In genomic region chr2:65181066-65181716, GRCm38 (mm10) we compare ENCODE assay signal across 9 mouse cellular contexts. TPM values are rescaled to one million over a fixed set of nuclear protein-coding genes. Genes with fewer than 3 reads are reported as not detected.
DNase-seq lines count a peak whose midpoint lies in the region; ATAC-seq lines count a peak whose summit lies in the region.
"Had no signal": no experiment of that assay in that cellular context is flagged by ENCODE, and none has a peak within 500 bp of the region (broad histone marks: within the 10 kb centered on the region; RNA-seq: fewer than 3 reads in every experiment).

No protein-coding gene starts in this region.

- peak overlapping the region; percentile 52; the same call in 1 of the 2 replicates for H3K9ac ChIP-seq in heart, embryonic 14.5 days (ENCODE audit: low read length)
- no peak overlapping the region for H3K9ac ChIP-seq in hindbrain, embryonic 16.5 days (ENCODE audit: low read depth, low read length)
- no peak overlapping the region for H3K9ac ChIP-seq in midbrain, embryonic 15.5 days

- intact Hi-C loops in left cerebral cortex, postnatal 36 days (cut with DNase I) = no loop called here

- 0 out of 2 replicates have a peak, but pooled peaks have one; percentile 39 for ATAC-seq in heart, embryonic 14.5 days (ENCODE audit: insufficient number of reproducible peaks, insufficient read depth, low FRiP score, low read depth)
- ATAC-seq in hindbrain, embryonic 16.5 days = peak; percentile 77
- peak; percentile 60 for ATAC-seq in midbrain, embryonic 15.5 days (replicated peaks)

- H3K36me3 ChIP-seq in heart, embryonic 14.5 days (ENCODE audit: control insufficient read depth, insufficient read depth, low read length) = no peaks in the 10 kb centered on the region
- no peaks in the 10 kb centered on the region for H3K36me3 ChIP-seq in hindbrain, embryonic 16.5 days (ENCODE audit: control insufficient read depth, insufficient read depth, low read length)
- H3K36me3 ChIP-seq in midbrain, embryonic 15.5 days (replicated peaks) = no peaks in the 10 kb centered on the region

- DNase-seq in heart, postnatal 4 days = no peak
- peak; percentile 8 for DNase-seq in brain, embryonic 18.5 days (ENCODE audit: low read depth, low spot score)
- DNase-seq in ovary, adult 18-20 months (ENCODE audit: low spot score) = no peak
- DNase-seq in B cell, adult 2 months = no peak
- no peak for DNase-seq in left cerebral cortex, postnatal 36 days (ENCODE audit: low spot score in 2 of 2)

- peaks cover 7 to 12% of the 10 kb centered on the region in 2 experiments; a peak in 3 of 4 replicates for H3K4me1 ChIP-seq in heart, embryonic 14.5 days (ENCODE audit: control insufficient read depth in 2 of 2, insufficient read depth in 2 of 2, low read length in 2 of 2)
- peaks cover 8% of the 10 kb centered on the region for H3K4me1 ChIP-seq in hindbrain, embryonic 16.5 days (ENCODE audit: control insufficient read depth, insufficient read depth, low read depth, low read length)
- H3K4me1 ChIP-seq in midbrain, embryonic 15.5 days = peaks cover 26% of the 10 kb centered on the region

- peak overlapping the region; percentile 28 to 55; a peak in 3 of 4 replicates for H3K27ac ChIP-seq in heart, embryonic 14.5 days (replicated peaks in 1 of 2; ENCODE audit: control insufficient read depth in 1 of 2, insufficient read depth in 1 of 2, low read depth in 2 of 2, low read length in 2 of 2)
- H3K27ac ChIP-seq in hindbrain, embryonic 16.5 days (ENCODE audit: low read depth, low read length) = no peak overlapping the region
- H3K27ac ChIP-seq in midbrain, embryonic 15.5 days = no peak overlapping the region

- WGBS in heart, embryonic 14.5 days = 20% methylated on average over 9 of the region's 9 CpGs
- WGBS in hindbrain, embryonic 16.5 days = 28% methylated on average over 9 of the region's 9 CpGs
- WGBS in midbrain, embryonic 15.5 days = 30% methylated on average over 9 of the region's 9 CpGs

- H3K27me3 ChIP-seq in heart, embryonic 14.5 days (ENCODE audit: control insufficient read depth, insufficient read depth, low read length) = no peaks in the 10 kb centered on the region
- H3K27me3 ChIP-seq in hindbrain, embryonic 16.5 days (replicated peaks; ENCODE audit: control insufficient read depth, insufficient read depth, low read length) = no peaks in the 10 kb centered on the region
- H3K27me3 ChIP-seq in midbrain, embryonic 15.5 days (replicated peaks) = no peaks in the 10 kb centered on the region

- H3K4me2 ChIP-seq in heart, embryonic 14.5 days (ENCODE audit: low read length) = peak overlapping the region; percentile 56
- peak overlapping the region; percentile 8; the same call in 1 of the 2 replicates for H3K4me2 ChIP-seq in hindbrain, embryonic 16.5 days (ENCODE audit: low read length)
- 0 out of 2 replicates have a peak overlapping the region, but pooled peaks have one; percentile 4 for H3K4me2 ChIP-seq in midbrain, embryonic 15.5 days

- peak overlapping the region; percentile 24 to 33 for H3K4me3 ChIP-seq in heart, embryonic 14.5 days (ENCODE audit: control insufficient read depth in 1 of 2, insufficient read depth in 1 of 2, low read depth in 1 of 2, low read length in 2 of 2)
- H3K4me3 ChIP-seq in hindbrain, embryonic 16.5 days (ENCODE audit: low read length) = no peak overlapping the region
- no peak overlapping the region for H3K4me3 ChIP-seq in midbrain, embryonic 15.5 days

- H3K9me3 ChIP-seq in heart, embryonic 14.5 days (ENCODE audit: control insufficient read depth, low read length) = no peaks in the 10 kb centered on the region
- H3K9me3 ChIP-seq in hindbrain, embryonic 16.5 days (ENCODE audit: control insufficient read depth, low read length) = no peaks in the 10 kb centered on the region
- no peaks in the 10 kb centered on the region for H3K9me3 ChIP-seq in midbrain, embryonic 15.5 days

RNA-seq across cellular contexts. Expression of gene Cobll1, which starts 58.0 kb away (rescaled TPM):
- 10.6 and 13.2 TPM in 2 replicates for polyA plus RNA-seq in heart, embryonic 14.5 days (2014; fragmentation: Nextera tagmentation; extraction: Ambion mirVana)
- total RNA-seq in heart, postnatal 4 days (2021) = 10 to 100 TPM; 34.5 to 34.7 TPM
- polyA plus RNA-seq in hindbrain, embryonic 16.5 days (2015; fragmentation: Nextera tagmentation; extraction: Ambion mirVana) = 2.8 and 3.7 TPM in 2 replicates
- 3.1 and 3.4 TPM in 2 replicates for polyA plus RNA-seq in midbrain, embryonic 15.5 days (2015; fragmentation: Nextera tagmentation; extraction: Ambion mirVana)
- total RNA-seq in left cerebral cortex, postnatal 36 days (2021) = 1 to 10 TPM; 6.3 to 8.1 TPM
- total RNA-seq: MEL had no signal

Comparison
In these comparisons a context has a peak if more than half of its experiments do, and no peak if none do; other contexts are left out.
1. H3K27ac ChIP-seq: peak in heart, embryonic 14.5 days (2 of 2); none in hindbrain, embryonic 16.5 days (single experiment) and midbrain, embryonic 15.5 days (single experiment).
2. H3K4me2 ChIP-seq: peak in every context shown above with its lines; median percentile 56 in heart, embryonic 14.5 days; 8 in hindbrain, embryonic 16.5 days; 4 in midbrain, embryonic 15.5 days.
3. H3K4me3 ChIP-seq: peak in heart, embryonic 14.5 days (2 of 2); none in hindbrain, embryonic 16.5 days (single experiment) and midbrain, embryonic 15.5 days (single experiment).
4. Peak in every context shown above with its lines, with median percentiles within 50 percentile points of each other: ATAC-seq.